Mouse (Mus musculus) hindbrain, embryonic 16.5 days (tissue): ENCODE results near the gene Inpp4b. TPM values are rescaled to one million over a fixed set of nuclear protein-coding genes. Genes with fewer than 3 reads are reported as not detected.

Experiments used
- ATAC-seq: fragments of 200-750 bp; cut with Nextera tagmentation; 2 replicates; pipeline ENCODE4 v1.8.0; 2017; ENCODE audit warnings: moderate TSS enrichment, moderate library complexity
- H3K27ac ChIP-seq: fragments of 300-500 bp; sonication (generic); 2 replicates; pipeline ENCODE4 v1.5.1; 2014; ENCODE audit warnings: low read depth, mild to moderate bottlenecking, control low read depth, low read length, moderate library complexity
- H3K27me3 ChIP-seq: fragments of 300-500 bp; sonication (generic); replicated peaks from 2 replicates; pipeline ENCODE4 v1.6.1; 2014; ENCODE audit warnings: low read length; ENCODE audit not compliant: control insufficient read depth, insufficient read depth
- H3K36me3 ChIP-seq: fragments of 300-500 bp; sonication (generic); 2 replicates; pipeline ENCODE4 v1.6.1; 2014; ENCODE audit warnings: mild to moderate bottlenecking, low read length, moderate library complexity, mixed read lengths; ENCODE audit not compliant: control insufficient read depth, insufficient read depth
- H3K4me1 ChIP-seq: fragments of 300-500 bp; sonication (generic); 2 replicates; pipeline ENCODE4 v1.6.1; 2014; ENCODE audit warnings: low read depth, low read length; ENCODE audit not compliant: control insufficient read depth, insufficient read depth
- H3K4me2 ChIP-seq: fragments of 300-500 bp; sonication (generic); 2 replicates; pipeline ENCODE4 v1.6.1; 2014; ENCODE audit warnings: mild to moderate bottlenecking, low read length, control low read depth, moderate library complexity
- H3K4me3 ChIP-seq: fragments of 300-500 bp; sonication (generic); 2 replicates; pipeline ENCODE4 v1.5.1; 2014; ENCODE audit warnings: mild to moderate bottlenecking, low read length, control low read depth, moderate library complexity
- H3K9ac ChIP-seq: fragments of 300-500 bp; sonication (generic); 2 replicates; pipeline ENCODE4 v1.6.1; 2014; ENCODE audit warnings: low read depth, mild to moderate bottlenecking, control low read depth, low read length, moderate library complexity
- H3K9me3 ChIP-seq: fragments of 300-500 bp; sonication (generic); 2 replicates; pipeline ENCODE4 v1.6.1; 2014; ENCODE audit warnings: mild to moderate bottlenecking, low read length, moderate library complexity; ENCODE audit not compliant: control insufficient read depth
- WGBS: fragments of 180-500 bp; shearing (Covaris S2); extraction: QIAGEN DNeasy Blood & Tissue Kit; methylation state at CpG from one replicate; pipeline ENCODE4 v1.1.7; 2014; 5-methylcytosine and 5-hydroxymethylcytosine counted together
- polyA plus RNA-seq: library from polyadenylated mRNA; unstranded; fragments of >200 nt; fragmentation: Nextera tagmentation; extraction: Ambion mirVana; gene quantifications from 2 replicates; pipeline ENCODE4 v1.2.1, GENCODE M21; 2015

The Inpp4b gene
- polyA plus RNA-seq, 1 experiment from 2014 or later, result 13.6 TPM

- Histone ChIP-seq H3K4me3 (no peak overlapping the region), H3K36me3 (no peaks in the 10 kb centered on the region), H3K4me2 (no peak overlapping the region), H3K27ac (no peak overlapping the region), H3K9ac (no peak overlapping the region), H3K27me3 (no peaks in the 10 kb centered on the region), H3K4me1 (no peaks in the 10 kb centered on the region), H3K9me3 (no peaks in the 10 kb centered on the region)
- no peak for ATAC-seq
- WGBS, result 55% methylated on average over 1 of the region's 1 CpGs
These were observed 240.6 kb downstream of the Inpp4b start for GRCm38 (mm10) chr8:81582906-81583305.

GRCm38 (mm10) chr8:81586783-81587182, 244.4 kb downstream of the Inpp4b start:
- Histone ChIP-seq H3K4me2 (no peak overlapping the region), H3K36me3 (no peaks in the 10 kb centered on the region), H3K27me3 (no peaks in the 10 kb centered on the region), H3K4me1 (no peaks in the 10 kb centered on the region), H3K9ac (no peak overlapping the region), H3K27ac (no peak overlapping the region), H3K9me3 (no peaks in the 10 kb centered on the region), H3K4me3 (no peak overlapping the region)
- WGBS, result 87% methylated on average over 5 of the region's 5 CpGs
- ATAC-seq, result no peak

GRCm38 (mm10) chr8:81594134-81594714, 251.9 kb downstream of the Inpp4b start:
- Histone ChIP-seq H3K4me1 (no peaks in the 10 kb centered on the region), H3K9ac (no peak overlapping the region), H3K27ac (no peak overlapping the region), H3K4me2 (no peak overlapping the region), H3K4me3 (no peak overlapping the region), H3K36me3 (no peaks in the 10 kb centered on the region), H3K9me3 (no peaks in the 10 kb centered on the region), H3K27me3 (no peaks in the 10 kb centered on the region)
- 90% methylated on average over 3 of the region's 3 CpGs for WGBS
- no peak for ATAC-seq

- ATAC-seq, result no peak
- H3K9ac ChIP-seq, result no peak overlapping the region
- H3K4me2 ChIP-seq, result no peak overlapping the region
- no peaks in the 10 kb centered on the region for H3K9me3 ChIP-seq
- WGBS, result 85% methylated on average over 4 of the region's 4 CpGs
- no peak overlapping the region for H3K4me3 ChIP-seq
- H3K36me3 ChIP-seq, result no peaks in the 10 kb centered on the region
- no peaks in the 10 kb centered on the region for H3K27me3 ChIP-seq
- H3K4me1 ChIP-seq, result no peaks in the 10 kb centered on the region
- H3K27ac ChIP-seq, result no peak overlapping the region
These were observed 256.9 kb downstream of the Inpp4b start for GRCm38 (mm10) chr8:81599209-81599608.

GRCm38 (mm10) chr8:81601136-81601535, 258.8 kb downstream of the Inpp4b start:
- H3K9me3 ChIP-seq, result no peaks in the 10 kb centered on the region
- H3K4me2 ChIP-seq, result no peak overlapping the region
- no peaks in the 10 kb centered on the region for H3K4me1 ChIP-seq
- H3K27me3 ChIP-seq, result no peaks in the 10 kb centered on the region
- ATAC-seq, result no peak
- no peak overlapping the region for H3K9ac ChIP-seq
- H3K27ac ChIP-seq, result no peak overlapping the region
- no peaks in the 10 kb centered on the region for H3K36me3 ChIP-seq
- H3K4me3 ChIP-seq, result no peak overlapping the region

GRCm38 (mm10) chr8:81608082-81608481, 265.7 kb downstream of the Inpp4b start:
- 91% methylated on average over 1 of the region's 1 CpGs for WGBS
- no peaks in the 10 kb centered on the region for H3K36me3 ChIP-seq
- H3K4me3 ChIP-seq, result no peak overlapping the region
- no peaks in the 10 kb centered on the region for H3K4me1 ChIP-seq
- no peaks in the 10 kb centered on the region for H3K27me3 ChIP-seq
- no peaks in the 10 kb centered on the region for H3K9me3 ChIP-seq
- no peak overlapping the region for H3K4me2 ChIP-seq
- no peak overlapping the region for H3K27ac ChIP-seq
- ATAC-seq, result no peak
- H3K9ac ChIP-seq, result no peak overlapping the region

- WGBS, result 86% methylated on average over 4 of the region's 4 CpGs
These were observed 266.7 kb downstream of the Inpp4b start for GRCm38 (mm10) chr8:81609064-81609463.

GRCm38 (mm10) chr8:81612611-81613010, 270.3 kb downstream of the Inpp4b start:
- Histone ChIP-seq H3K4me3 (no peak overlapping the region), H3K27ac (no peak overlapping the region), H3K4me2 (no peak overlapping the region), H3K36me3 (no peaks in the 10 kb centered on the region), H3K27me3 (no peaks in the 10 kb centered on the region), H3K4me1 (no peaks in the 10 kb centered on the region), H3K9me3 (no peaks in the 10 kb centered on the region), H3K9ac (no peak overlapping the region)
- ATAC-seq, result no peak
- WGBS, result 60% methylated on average over 2 of the region's 2 CpGs

More at GRCm38 (mm10) chr8:81609064-81609463, 266.7 kb downstream of the Inpp4b start:
- Histone ChIP-seq H3K27ac (no peak overlapping the region), H3K4me1 (no peaks in the 10 kb centered on the region), H3K9ac (no peak overlapping the region), H3K4me2 (no peak overlapping the region), H3K36me3 (no peaks in the 10 kb centered on the region), H3K4me3 (no peak overlapping the region), H3K9me3 (no peaks in the 10 kb centered on the region), H3K27me3 (no peaks in the 10 kb centered on the region)
- ATAC-seq, result no peak

- H3K4me3 ChIP-seq, result no peak overlapping the region
- H3K9me3 ChIP-seq, result no peaks in the 10 kb centered on the region
- H3K27me3 ChIP-seq, result no peaks in the 10 kb centered on the region
- H3K9ac ChIP-seq, result no peak overlapping the region
- no peaks in the 10 kb centered on the region for H3K4me1 ChIP-seq
- no peaks in the 10 kb centered on the region for H3K36me3 ChIP-seq
- no peak overlapping the region for H3K4me2 ChIP-seq
- no peak for ATAC-seq
- 90% methylated on average over 1 of the region's 1 CpGs for WGBS
- H3K27ac ChIP-seq, result no peak overlapping the region
These were observed 271.8 kb downstream of the Inpp4b start for GRCm38 (mm10) chr8:81614135-81614534.

GRCm38 (mm10) chr8:81614605-81615004, 272.2 kb downstream of the Inpp4b start:
- Histone ChIP-seq H3K4me2 (no peak overlapping the region), H3K27ac (no peak overlapping the region), H3K9ac (no peak overlapping the region), H3K4me1 (no peaks in the 10 kb centered on the region), H3K4me3 (no peak overlapping the region), H3K36me3 (no peaks in the 10 kb centered on the region), H3K9me3 (no peaks in the 10 kb centered on the region), H3K27me3 (no peaks in the 10 kb centered on the region)
- no peak for ATAC-seq
- 96% methylated on average over 2 of the region's 2 CpGs for WGBS
